Mouse (Mus musculus): ENCODE data around the gene Riiad1.

DNA sequence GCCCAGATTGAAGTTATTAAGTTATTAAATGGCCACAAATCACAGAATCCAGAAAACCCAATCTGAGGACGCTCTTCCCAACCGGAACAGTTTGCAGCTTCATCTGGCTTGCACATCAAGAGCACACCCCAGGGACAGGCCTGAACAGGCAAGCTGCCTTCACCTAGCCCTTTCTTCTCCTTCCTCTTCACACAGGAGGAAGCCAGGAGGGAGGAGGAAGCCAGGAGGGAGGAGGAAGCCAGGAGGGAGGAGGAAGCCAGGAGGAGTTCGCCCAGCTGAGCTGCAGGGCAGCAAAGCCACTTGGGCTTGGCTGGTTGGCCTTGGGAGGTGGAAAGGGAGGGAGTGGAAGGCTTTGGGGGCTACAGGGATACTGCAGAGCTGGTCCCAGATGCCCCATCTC, 11.2 kb downstream of the Riiad1 start:
- TF ChIP-seq CTCF (IDR thresholded peaks at IDR 0.05) (no peak), EP300 (IDR thresholded peaks at IDR 0.05; ENCODE audit: insufficient read depth, low read depth, low read length) (no peak)
